Mouse (Mus musculus): ENCODE results near the gene Tssk6.
A peak's percentile ranks its signal among the peaks of the same experiment; 100 is the strongest.

The Tssk6 gene

GRCm38 (mm10) chr8:69899876-69900275 lies 2.1 kb upstream of the Tssk6 start:
- no peak for TF ChIP-seq GATA4 (IDR thresholded peaks at IDR 0.05; ENCODE audit: insufficient replicate concordance, low read length)

DNA sequence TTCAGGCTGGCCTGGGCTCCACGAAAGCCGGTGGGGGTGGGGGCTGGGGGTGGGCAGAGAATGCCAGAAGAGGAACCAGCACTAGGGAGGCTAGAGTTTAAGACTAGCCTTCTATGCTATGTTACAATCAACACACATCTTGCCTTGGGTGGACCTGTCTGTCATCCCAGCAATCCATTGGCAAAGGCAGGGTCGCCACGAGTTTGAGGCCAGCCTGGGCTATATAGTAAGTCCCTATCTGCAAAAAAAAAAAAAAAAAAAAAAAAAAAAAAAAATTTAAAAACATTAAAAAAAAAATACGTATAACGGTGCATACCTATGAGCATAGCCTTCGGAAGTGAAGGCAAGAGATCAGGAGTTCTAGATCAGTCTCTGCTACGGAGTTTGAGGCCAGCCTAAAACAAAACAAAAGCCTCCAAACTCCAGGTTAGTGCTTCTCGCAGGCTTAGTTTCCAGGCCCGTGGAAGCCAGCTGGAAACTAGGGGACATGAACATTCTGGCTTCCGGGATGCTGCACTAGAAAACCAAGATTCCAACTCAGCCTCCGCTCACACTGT lies 1.0 kb upstream of the Tssk6 start:
- TF ChIP-seq GATA4 (IDR thresholded peaks at IDR 0.05; ENCODE audit: insufficient replicate concordance, low read length), result no peak

DNA sequence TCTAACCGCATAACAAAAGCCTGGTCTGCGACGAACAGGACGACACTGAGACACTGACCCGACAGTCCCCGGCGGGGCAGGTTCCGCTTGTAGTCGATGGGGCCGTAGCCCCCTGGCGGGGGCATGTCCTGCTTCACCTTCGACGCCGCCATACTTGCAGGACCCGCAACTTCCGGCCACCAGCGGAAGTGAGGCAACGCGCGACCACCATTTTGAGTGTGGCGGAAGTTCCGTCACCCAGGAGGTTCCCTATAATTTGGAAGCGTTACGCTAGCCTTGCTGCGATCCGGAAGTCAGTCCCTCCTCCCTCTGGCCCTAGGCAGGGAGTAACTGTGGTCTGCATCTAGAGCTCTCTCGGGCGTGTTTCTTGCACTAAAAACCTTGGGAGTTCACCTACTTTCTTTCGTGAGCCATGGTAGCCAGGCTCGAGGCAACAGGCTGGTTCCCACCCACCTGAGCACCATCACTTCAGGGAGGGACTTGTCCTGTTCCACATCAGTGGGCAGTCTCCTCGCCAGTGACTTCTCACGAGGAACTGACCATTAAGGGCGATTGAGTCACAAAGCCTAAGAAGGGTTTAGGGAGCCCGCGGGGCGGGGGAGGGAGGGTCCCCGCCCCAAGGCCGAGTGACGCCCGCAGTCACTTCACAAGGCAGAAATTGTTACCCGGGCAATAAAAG lies 361 bp upstream of the Tssk6 start:
- TF ChIP-seq GATA4 (IDR thresholded peaks at IDR 0.05; ENCODE audit: insufficient replicate concordance, low read length), result no peak

DNA sequence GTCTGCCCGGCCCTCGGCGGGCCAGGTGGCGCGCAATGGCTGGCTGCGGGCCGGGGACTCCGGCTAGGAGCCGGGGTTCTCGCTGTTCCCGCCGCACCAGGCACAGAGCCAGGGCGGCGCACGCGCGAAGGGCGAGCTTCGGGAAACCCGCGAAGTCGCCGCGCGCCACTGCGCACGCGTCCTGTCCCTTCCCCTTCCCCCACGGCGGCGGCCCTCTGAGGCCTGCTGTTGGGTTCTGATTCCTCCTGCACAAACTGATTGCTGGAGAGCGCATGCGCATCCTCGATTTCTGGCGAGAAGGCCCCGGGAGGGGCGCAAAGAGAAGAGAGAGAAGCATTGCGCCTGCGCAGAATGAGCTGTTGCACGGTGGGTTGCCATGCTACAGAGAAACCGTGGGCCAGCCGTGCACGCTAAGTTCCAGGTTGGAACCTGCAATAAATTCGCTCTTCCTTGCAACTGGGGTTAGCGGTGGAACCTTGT lies 1.1 kb downstream of the Tssk6 start:
- TF ChIP-seq GATA4 (IDR thresholded peaks at IDR 0.05; ENCODE audit: insufficient replicate concordance, low read length), result peak; percentile 88; the same call in 1 of the 2 replicates

DNA sequence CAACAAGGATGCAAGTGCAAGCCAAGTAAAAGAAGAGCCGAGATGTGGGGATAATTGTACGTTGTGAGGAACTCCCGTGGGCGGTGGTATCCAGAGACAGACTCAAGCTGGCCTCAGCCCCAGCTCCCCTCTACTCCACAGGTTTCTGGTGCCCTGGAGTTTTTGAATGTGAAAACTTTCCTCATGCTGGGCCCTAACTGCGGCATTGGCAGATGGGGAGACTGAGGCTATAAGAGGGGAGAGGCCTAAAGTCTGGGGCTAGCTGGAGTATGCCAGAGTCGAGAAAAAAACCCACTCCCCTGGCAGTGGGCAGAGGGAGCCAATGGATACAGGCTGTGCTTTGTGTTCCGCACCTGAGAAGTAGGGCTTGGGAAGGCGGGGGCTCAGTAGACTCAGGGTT lies 2.1 kb downstream of the Tssk6 start:
- no peak for TF ChIP-seq GATA4 (IDR thresholded peaks at IDR 0.05; ENCODE audit: insufficient replicate concordance, low read length)

DNA sequence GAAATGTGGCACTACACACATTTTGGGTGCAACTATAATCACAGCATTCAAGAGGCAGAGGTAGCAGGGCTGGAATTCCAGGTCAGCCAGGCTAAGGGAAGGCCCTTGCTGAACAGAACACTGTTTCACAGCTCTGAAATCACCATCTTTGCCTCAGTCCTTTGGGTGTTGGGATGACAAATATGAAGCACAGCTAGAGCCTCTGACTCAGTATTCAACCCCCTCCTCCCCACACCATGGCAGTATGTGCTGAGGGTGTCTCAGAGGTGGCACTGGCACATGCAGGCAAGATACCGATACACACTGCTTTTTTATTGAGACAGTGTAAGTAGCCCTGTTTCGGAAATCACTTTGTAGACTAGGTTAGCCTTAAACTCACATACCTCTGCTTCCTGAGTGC lies 4.3 kb downstream of the Tssk6 start:
- TF ChIP-seq GATA4 (IDR thresholded peaks at IDR 0.05; ENCODE audit: insufficient replicate concordance, low read length), result no peak

GRCm38 (mm10) chr8:69907106-69907505 lies 5.1 kb downstream of the Tssk6 start:
- no peak for TF ChIP-seq GATA4 (IDR thresholded peaks at IDR 0.05; ENCODE audit: insufficient replicate concordance, low read length)

DNA sequence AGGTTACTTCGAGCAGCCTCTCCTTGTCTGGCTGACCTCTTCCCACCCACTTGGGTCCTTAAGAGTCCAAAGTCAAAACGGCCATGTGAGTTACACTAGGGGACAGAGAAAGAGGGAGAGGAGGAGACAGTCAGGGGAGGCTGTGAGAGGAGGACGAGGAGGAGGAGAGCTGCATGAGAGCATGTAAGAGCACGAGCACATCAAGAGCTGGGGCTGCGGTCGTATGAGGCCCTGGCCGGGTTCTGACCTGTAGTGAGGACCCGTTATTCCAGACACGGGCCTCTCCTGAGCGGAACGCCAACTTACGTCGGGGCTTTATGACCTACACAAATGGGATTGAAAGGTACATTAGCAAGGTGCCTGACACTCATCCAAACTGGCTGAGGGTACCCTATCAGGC lies 9.9 kb downstream of the Tssk6 start:
- TF ChIP-seq GATA4 (IDR thresholded peaks at IDR 0.05; ENCODE audit: insufficient replicate concordance, low read length), result no peak

DNA sequence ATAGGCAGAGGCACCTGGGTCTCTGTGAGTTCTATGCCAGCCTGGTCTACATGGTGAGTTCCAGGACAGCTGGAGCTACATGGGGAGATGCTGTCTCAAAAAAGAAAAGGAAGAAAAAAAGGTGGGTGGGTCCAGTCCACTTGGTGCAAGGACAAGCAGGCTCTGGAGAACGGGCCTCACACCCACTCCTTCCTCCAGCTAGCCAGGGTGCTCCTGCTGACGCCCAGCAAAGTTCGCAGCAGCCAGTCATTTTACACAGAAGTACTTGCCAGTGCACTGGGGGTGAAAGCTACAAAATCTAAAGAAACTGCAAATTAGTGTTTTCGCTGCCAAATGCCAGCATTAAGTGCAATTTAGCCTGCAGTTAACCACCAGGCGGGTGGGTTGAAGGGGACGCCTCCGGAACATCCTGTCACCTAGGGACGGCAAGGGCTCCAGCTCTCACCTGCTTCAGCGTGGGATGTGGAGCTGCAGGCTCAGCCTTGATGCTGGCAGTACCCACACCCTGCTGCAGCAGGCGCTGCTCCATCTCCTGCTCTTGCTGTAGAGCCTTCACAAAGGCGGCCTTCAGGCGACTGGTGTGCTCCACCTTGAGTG lies 10.6 kb downstream of the Tssk6 start:
- TF ChIP-seq GATA4 (IDR thresholded peaks at IDR 0.05; ENCODE audit: insufficient replicate concordance, low read length), result no peak

- no peak for TF ChIP-seq GATA4 (IDR thresholded peaks at IDR 0.05; ENCODE audit: insufficient replicate concordance, low read length)
Observed at GRCm38 (mm10) chr8:69914526-69914925, 12.5 kb downstream of the Tssk6 start.

DNA sequence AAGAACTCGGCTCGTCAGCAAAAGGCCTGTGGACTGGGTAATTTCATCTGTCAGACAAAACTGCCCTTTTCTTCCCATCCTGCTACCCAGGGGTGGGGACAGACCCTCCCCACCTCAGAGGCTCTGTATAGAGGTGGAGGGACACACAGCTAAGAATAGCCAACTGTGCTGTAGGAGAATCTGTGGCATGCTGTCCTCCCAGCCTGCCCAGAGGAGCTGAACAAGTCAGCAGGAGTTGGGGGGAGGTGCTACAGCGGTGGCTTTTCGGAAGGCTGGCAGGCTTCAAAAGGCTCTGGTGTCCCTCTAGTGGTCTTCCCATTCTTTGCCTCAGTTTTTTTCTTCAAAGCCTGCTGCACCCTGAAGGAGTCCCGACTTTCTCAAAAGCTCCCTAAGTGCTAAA lies 13.8 kb downstream of the Tssk6 start:
- TF ChIP-seq GATA4 (IDR thresholded peaks at IDR 0.05; ENCODE audit: insufficient replicate concordance, low read length), result no peak

DNA sequence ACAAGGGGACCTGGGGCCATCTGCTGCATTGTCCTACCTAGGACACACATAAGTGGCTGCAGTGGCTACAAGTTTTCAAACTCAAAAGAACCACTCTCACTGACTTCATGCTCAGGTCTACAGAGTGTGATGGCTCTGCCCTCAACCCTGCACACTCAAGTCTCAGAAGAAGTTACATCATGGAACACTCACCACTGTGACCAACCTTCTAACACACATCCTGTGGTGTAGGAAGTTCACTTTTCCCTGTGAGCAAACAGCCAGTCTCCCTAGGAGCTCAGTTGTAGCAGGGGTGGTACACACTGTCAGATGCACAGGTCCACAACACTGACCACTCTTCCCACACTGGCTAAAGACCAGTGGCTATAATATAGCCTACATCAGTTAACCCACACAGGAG lies 16.5 kb downstream of the Tssk6 start:
- TF ChIP-seq GATA4 (IDR thresholded peaks at IDR 0.05; ENCODE audit: insufficient replicate concordance, low read length), result no peak

DNA sequence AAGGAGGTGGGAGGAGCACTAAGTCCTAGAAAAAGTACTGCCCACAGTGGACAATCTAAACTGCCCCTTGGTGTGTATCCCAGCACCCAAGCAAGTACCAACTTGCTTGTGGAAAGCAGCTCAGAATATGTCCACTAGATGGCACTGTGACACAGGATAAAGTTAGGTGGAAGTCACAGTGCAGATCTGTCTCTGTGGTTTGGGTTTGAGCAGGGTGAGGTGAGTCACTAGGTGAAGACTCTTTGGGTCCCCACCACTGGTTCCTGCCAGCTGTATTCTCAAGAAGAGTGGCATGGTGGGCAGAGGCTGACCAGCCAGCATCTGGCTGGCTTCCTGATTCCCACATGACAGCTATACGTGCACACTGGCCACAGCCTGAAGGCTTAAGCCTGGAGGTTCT lies 17.0 kb downstream of the Tssk6 start:
- no peak for TF ChIP-seq GATA4 (IDR thresholded peaks at IDR 0.05; ENCODE audit: insufficient replicate concordance, low read length)

GRCm38 (mm10) chr8:69919876-69920662 lies 18.1 kb downstream of the Tssk6 start:
- peak; percentile 80; the same call in 1 of the 2 replicates for TF ChIP-seq GATA4 (IDR thresholded peaks at IDR 0.05; ENCODE audit: insufficient replicate concordance, low read length)

- TF ChIP-seq GATA4 (IDR thresholded peaks at IDR 0.05; ENCODE audit: insufficient replicate concordance, low read length), result no peak
Observed at GRCm38 (mm10) chr8:69921141-69921540, 19.2 kb downstream of the Tssk6 start.

GRCm38 (mm10) chr8:69923986-69924385 lies 22.0 kb downstream of the Tssk6 start:
- TF ChIP-seq GATA4 (IDR thresholded peaks at IDR 0.05; ENCODE audit: insufficient replicate concordance, low read length), result no peak
